Mouse (Mus musculus): ENCODE measurements around the gene Taf6.
"Not testable (repeated sequence)": the region's sequence is repeated elsewhere in the genome, so short reads cannot be mapped to it uniquely, and the experiment has no call there.

Gene Taf6

GRCm38 (mm10) chr5:138186950-138187638, at the start of gene Taf6, which contains the start of gene Cnpy4:
Gene Taf6 (minus strand): TSS chr5:138187451.
Gene Cnpy4 (plus strand): TSS chr5:138187485.
- DNase-seq (ENCODE audit: low read depth), result peak; percentile 84

- DNase-seq (ENCODE audit: low read depth), result no peak
These were observed 47.0 kb upstream of the Taf6 start for GRCm38 (mm10) chr5:138234224-138234623.

DNA sequence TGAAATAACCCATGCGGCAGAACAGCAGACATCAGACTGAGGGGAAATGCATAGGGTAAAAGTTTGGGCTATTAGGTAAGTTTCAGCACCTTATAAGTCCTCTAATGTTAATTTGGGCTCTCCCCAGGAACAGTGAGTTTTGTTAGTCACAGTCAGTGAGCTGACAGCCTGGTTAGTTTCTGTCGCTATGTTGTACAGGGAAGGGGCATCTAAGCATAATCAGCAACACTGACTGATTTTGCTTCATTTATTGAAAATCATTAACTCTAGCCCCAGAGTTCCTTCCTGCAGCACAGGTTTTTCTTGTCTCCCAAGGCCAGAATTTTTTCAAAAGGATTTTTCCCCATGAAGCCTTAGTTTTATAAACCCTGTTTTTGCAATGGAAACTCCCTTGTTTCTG, 46.5 kb upstream of the Taf6 start:
- DNase-seq (ENCODE audit: low read depth), result no peak

DNA sequence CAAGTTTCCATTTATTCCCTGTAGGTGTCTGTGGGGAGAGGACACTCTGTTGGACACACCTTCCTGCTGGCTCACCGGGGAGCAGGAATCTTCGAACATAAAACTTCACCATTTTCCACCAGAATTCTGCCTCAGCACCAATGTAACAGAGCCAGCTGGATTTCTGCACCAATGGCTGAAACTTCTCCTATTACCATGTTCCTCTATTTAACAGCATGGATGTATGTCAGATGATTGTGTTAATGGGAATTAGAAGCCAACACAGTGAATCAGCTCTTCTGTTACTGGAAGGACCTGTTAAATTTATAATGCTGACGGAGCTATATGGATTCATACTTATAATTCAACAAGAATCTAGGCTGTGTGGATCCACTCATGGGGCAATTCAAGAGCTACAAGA, 42.3 kb upstream of the Taf6 start:
- no peak for DNase-seq (ENCODE audit: low read depth)

DNA sequence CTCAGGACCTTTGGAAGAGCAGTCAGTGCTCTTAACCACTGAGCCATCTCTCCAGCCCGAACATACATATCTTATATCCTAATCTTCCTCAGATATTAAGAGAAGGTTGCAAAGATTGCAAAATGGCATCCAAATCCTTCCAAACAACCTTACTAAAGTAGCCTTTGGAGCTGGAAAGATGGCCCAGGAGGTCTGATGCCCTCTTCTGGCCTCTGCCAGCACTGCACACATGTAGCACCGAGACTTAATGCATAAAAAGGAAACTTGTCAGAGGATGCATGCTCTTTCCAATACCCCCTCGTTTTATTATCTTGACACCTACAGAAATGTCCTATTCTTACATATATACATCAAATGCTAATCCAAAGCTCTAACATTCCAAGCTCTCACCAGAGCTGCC, 40.8 kb upstream of the Taf6 start:
- DNase-seq (ENCODE audit: low read depth), result peak; percentile 30

GRCm38 (mm10) chr5:138227367-138227766, 40.1 kb upstream of the Taf6 start:
- no peak for DNase-seq (ENCODE audit: low read depth)

DNA sequence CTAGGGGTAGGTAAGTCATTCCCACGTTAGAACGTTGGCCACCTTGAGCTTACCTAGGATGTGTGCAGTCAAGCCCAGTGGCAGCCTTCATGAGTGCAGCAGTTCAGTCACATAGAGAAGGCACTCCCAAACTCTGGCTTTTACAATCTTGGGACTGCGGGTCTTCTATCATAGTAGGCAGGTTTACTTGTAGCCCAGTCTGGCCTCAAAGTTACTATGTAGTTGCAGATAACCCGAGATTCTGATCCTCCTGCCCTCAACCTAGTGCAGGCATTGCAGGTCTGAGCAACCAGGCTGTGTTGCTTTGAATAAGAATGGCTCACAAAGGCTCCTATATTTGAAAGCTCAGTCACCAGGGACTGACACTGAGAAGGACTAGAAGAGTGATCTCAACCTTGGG, 39.2 kb upstream of the Taf6 start:
- DNase-seq (ENCODE audit: low read depth), result no peak

DNA sequence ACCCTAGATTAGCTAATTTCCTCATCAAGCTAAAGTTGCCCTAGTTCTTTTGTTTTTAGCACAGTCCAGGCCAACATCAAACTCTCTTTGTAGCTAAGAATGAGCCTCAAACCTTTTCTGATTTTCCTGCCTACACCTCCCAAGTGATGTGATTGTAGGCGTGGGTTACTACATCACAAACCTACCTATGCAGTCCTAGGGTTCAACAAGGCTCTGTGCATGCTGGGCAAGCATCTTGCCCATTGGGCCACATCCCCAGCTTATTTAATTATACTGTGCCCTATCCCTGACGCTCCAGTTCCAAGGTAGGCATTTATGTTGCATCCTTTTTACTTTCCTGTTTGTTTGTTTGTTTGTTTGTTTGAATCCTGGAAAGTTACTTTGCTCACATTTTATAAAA, 38.4 kb upstream of the Taf6 start, which contains the start of gene Nxpe5:
TSS of gene Nxpe5 (plus strand) at position 199 of the 400 bp plus-strand sequence.
- DNase-seq (ENCODE audit: low read depth), result no peak

- no peak for DNase-seq (ENCODE audit: low read depth)
These were observed 36.0 kb upstream of the Taf6 start for GRCm38 (mm10) chr5:138223287-138223686.

GRCm38 (mm10) chr5:138222111-138222510, 34.9 kb upstream of the Taf6 start:
- DNase-seq (ENCODE audit: low read depth), result peak; percentile 69

DNA sequence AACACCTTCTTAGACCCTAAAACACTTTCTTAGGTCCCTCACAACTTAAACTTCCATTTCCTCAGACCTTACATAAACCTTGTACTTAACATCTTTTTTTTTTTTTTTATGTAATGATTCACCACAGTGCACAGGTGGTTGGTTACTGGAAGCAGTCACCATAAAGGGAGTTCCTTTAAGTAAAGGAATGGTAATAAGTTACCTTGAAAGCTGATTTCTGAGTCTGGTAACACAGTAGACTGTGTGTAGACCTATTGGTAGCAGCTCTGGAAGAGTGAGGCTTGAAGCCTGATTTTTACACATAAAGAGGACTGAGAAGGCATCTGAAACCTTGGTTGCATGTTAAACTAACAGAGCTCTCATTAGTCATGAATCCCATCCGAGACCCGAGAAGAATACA, 32.6 kb upstream of the Taf6 start:
- DNase-seq (ENCODE audit: low read depth), result no peak

DNA sequence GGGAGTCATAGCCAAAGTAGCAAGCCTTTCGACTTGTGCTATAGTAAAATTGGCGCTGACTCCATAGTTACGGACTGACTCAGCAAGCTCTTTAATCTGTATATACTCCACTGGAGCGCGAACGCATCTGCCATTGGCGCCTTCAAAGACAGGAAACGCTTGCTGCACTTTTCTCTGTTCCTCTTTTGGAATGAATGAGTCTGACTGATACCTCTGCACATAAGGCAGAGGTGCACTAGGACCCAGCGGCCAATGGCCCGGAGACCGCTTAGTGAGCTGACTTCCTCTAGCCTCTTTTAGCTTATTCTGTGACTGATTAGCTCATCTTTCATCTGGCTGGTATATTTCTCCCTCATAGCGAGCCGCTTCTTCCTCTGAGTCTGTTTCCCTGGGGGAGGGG, 29.4 kb upstream of the Taf6 start:
- DNase-seq (ENCODE audit: low read depth), result not testable (repeated sequence)

DNA sequence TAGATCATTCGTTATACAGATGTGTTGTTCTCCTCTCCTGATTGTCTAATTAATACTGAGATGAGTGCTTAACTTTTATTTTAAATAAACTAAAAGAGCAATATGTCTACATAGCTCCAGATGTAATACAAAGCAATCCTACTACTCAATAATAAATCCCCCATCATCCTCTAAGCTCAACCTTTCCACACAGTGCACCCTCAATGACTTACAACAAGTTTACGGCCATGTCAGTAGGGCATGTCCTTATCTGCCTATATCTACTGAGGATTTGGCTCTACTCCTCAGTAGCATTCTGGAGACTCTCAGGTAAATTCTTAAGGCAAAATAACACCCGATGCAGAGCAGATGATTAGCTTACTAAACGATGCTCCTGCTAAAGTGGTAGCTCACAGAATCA, 20.6 kb upstream of the Taf6 start:
- no peak for DNase-seq (ENCODE audit: low read depth)

DNA sequence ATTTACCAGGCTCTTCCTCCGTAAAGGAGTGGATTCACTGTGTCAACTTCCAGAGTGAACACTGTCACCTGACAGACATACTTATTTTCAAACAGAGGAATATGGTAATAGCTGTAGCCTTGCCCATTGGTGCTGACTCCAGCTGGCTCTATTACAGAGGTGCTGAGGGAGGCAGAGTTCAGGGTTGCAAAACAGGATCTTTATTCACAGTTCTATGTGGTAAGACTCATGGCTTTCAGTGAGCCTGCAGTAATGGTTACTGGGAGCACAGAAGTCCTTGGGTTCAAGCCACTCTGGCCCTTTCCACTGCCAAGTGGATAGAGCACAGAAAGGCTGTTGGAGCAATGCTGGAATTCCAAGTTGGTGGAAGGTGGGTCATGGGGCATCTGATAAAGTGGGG, 20.0 kb upstream of the Taf6 start:
- no peak for DNase-seq (ENCODE audit: low read depth)

GRCm38 (mm10) chr5:138202086-138202485, 14.8 kb upstream of the Taf6 start:
- no peak for DNase-seq (ENCODE audit: low read depth)

DNA sequence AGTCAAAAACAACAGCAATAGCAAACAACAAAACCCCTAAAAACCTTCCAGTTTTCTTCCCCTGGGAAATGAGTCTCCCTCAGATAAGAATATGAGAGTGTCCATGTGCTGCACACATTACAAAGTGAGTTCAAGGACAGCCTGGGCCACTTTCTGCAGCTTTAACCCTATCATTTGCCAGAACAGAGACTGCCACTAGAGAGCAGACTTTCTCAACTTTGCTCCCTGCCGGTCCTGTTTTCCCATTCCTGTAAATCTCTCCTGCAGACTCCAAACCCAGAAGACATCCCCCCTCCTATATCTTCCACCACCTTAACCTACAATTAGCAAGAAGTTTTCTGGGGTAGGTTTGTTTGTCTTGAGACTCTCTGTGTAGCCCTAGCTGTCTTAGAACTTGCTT, 12.3 kb upstream of the Taf6 start:
- DNase-seq (ENCODE audit: low read depth), result no peak

- DNase-seq (ENCODE audit: low read depth), result no peak
These were observed 8.2 kb upstream of the Taf6 start for GRCm38 (mm10) chr5:138195463-138195862.

- DNase-seq (ENCODE audit: low read depth), result no peak
These were observed 7.6 kb upstream of the Taf6 start for GRCm38 (mm10) chr5:138194755-138195345.

DNA sequence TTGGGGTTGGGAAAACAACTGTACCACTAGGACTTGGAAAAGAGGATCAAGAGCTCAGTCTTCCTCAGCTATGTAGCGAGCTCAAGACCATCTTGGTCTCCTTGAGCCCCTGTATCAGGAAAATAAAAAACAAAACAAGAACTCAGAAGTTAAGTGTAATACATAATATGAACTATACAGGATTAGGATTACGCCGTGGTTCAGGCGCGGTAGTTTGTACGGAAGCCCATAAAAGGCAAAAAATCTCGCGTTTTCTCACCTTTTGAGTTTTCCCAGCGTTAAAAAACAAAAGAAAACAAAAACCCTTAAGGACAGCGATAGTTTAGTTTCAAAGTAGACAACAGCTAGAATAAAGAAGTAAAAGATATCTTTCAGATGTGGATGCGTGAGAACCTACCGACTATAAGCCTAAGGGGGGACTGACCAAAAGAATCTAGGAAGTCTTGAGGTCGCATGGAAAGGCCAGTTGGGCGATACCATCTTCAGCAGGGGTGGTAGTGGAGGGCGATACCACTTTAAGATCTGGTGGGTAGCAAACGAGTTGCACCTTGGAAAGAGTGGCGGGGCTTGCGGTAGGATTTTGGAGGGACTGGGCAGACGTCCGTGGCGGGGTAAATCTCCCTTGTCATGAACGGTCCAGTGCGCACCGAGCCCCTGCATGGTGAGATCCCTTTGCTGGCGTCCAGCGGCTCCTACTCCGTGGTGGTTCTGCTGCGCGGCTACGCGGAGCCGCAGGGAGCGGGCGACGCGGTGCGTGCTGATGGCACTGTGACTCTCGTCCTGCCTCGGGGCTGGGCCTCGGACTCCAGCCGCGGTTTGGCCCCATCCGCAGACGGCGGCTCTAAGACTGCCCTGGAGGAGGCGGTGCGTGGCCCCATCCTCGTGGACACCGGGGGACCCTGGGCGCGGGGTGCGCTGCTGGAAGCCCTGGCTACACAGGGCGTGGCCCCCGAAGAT, 6.8 kb upstream of the Taf6 start, which contains the start of gene Mblac1:
TSS of gene Mblac1 (plus strand) at position 544 of the 957 bp plus-strand sequence.
- peak; percentile 86 for DNase-seq (ENCODE audit: low read depth)

DNA sequence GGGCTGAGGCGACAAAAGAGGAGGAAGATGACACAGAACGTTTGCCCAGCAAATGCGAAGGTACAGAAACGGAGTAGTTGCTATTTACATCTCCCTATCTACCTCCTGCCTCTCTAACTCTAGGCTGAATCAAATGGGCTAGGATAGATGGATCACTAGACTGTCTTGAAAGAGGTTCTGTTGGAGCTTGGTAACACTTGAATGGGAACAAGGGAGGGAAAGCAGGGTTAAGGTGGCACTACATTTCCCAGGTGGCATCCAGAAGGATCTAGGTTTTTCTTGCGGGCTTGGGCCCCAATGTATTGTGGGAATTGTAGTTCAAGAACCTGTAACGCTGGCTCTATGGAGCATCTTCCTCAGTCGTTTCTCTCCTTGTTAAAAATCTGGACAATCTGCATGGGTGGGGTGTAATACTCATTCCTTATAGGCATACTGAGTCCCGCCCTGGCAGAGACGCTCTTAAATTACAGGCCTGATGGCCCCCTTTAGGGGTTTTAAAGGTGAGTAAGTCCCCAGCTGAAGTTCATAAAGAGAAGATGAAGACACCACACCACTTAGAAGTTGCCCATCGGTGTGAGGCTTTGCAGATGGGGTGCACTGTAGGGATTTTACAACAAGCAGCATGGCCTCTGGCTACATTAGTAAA, 533 bp upstream of the Taf6 start:
- DNase-seq (ENCODE audit: low read depth), result peak; percentile 71

GRCm38 (mm10) chr5:138173217-138173616, 14.0 kb downstream of the Taf6 start:
- no peak for DNase-seq (ENCODE audit: low read depth)

Measured in c-Kit-positive CD71-positive TER-119-negative erythroid progenitor cells, embryonic 14.5 days (primary cell).